Mouse (Mus musculus) liver, embryonic 11.5 days (tissue): ENCODE measurements around the gene Cdkl2. TPM values are rescaled to one million over a fixed set of nuclear protein-coding genes. Genes with fewer than 3 reads are reported as not detected.

Source experiments
- polyA plus RNA-seq: library from polyadenylated mRNA; unstranded; fragments of >200 nt; fragmentation: Nextera tagmentation; extraction: Ambion mirVana; gene quantifications from 2 replicates; pipeline ENCODE4 v1.2.1, GENCODE M21; 2014

Gene Cdkl2
- polyA plus RNA-seq, 1 experiment from 2014 or later = 0.45 TPM

Other genes with a start within 250 kb of the Cdkl2 start
- gene Rchy1, start 80.8 kb downstream of the Cdkl2 start, polyA plus RNA-seq = 44.8 and 46.9 TPM in 2 replicates
- not detected in 2 replicates for gene Odaph, start 56.4 kb downstream of the Cdkl2 start, polyA plus RNA-seq
- gene G3bp2, start 39.8 kb upstream of the Cdkl2 start, polyA plus RNA-seq = 127 and 143 TPM in 2 replicates
- 24.1 and 26.9 TPM in 2 replicates for gene Uso1, start 94.1 kb upstream of the Cdkl2 start, polyA plus RNA-seq
- gene U90926, start 171.5 kb upstream of the Cdkl2 start, polyA plus RNA-seq = not detected in 2 replicates
- 0.22 and 0.36 TPM in 2 replicates for gene Ppef2, start 212.4 kb upstream of the Cdkl2 start, polyA plus RNA-seq
- 4.7 and 6.0 TPM in 2 replicates for gene Naaa, start 234.3 kb upstream of the Cdkl2 start, polyA plus RNA-seq